Comparison of ENCODE assay signal across 28 mouse cellular contexts in the genomic region with DNA sequence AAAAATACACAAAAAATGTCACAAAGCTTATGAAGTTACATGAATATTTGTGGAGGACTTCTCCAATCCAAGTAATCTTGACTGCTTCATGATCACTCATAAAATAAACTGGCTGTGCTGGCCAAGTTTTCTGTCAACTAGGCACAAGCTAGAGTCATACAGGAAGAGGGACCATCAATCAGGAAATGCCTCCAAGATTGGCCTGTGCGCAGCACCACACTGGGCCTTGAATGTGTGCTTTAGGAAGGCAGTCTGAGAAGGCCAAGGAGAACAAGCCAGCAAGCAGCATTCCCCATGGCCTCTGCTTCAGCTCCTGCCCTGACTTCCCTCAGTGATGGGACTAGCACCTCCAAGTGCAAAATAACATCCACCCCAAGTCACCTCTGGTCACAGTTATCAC. TPM values are rescaled to one million over a fixed set of nuclear protein-coding genes. Genes with fewer than 3 reads are reported as not detected.
DNase-seq lines count a peak whose midpoint lies in the region; ATAC-seq and TF ChIP-seq lines count a peak whose summit lies in the region.
"Had no signal": no experiment of that assay in that cellular context is flagged by ENCODE, and none has a peak within 500 bp of the region (broad histone marks: within the 10 kb centered on the region; RNA-seq: fewer than 3 reads in every experiment).

No protein-coding gene starts in this region.

- H3K9me3 ChIP-seq in kidney, embryonic 15.5 days (replicated peaks): no peaks in the 10 kb centered on the region
- H3K9me3 ChIP-seq: embryonic facial prominence, embryonic 10.5 days; heart, embryonic 12.5 days; limb, embryonic 10.5 days; megakaryocyte, embryonic 14.5 days; midbrain, embryonic 13.5 days; neural tube, embryonic 12.5 days had no signal

- H3K79me2 ChIP-seq in myocyte (ENCODE audit: control insufficient read depth, insufficient read depth): peaks cover 25% of the 10 kb centered on the region

- H3K27ac ChIP-seq in kidney, embryonic 15.5 days: no peak overlapping the region
- H3K27ac ChIP-seq: embryonic facial prominence, embryonic 10.5 days; hindbrain, postnatal 0 days; layer of hippocampus, adult 2 months; limb, embryonic 10.5 days; midbrain, embryonic 13.5 days; neural tube, embryonic 12.5 days; stomach, postnatal 0 days had no signal

- 0 out of 2 replicates have a peak overlapping the region, but pooled peaks have one; percentile 3 for H3K9ac ChIP-seq in kidney, embryonic 15.5 days
- H3K9ac ChIP-seq: liver, postnatal 0 days; neural tube, embryonic 12.5 days had no signal

- H3ac ChIP-seq in myocyte (ENCODE audit: control insufficient read depth, insufficient read length): no peak overlapping the region

- DNase-seq in kidney, adult 11 months: no peak
- peak; percentile 12 for DNase-seq in lung, postnatal 36 days
- no peak for DNase-seq in lung, adult 18-20 months
- DNase-seq in ZHBTc4 (ENCODE audit: low read depth, low spot score): peak; percentile 39
- DNase-seq in cerebellum, postnatal 4 days (ENCODE audit: low spot score in 2 of 2): no peak
- DNase-seq: cerebellum, adult 11 months; cerebellum, adult 9-11 months; gastrocnemius, postnatal 14 days; heart, adult 11 months; heart, postnatal 14 days; liver; liver, postnatal 0 days; right cerebral cortex, postnatal 14 days; thymus, adult 2 months had no signal

- WGBS in kidney, embryonic 15.5 days: 50% methylated on average over 1 of the region's 1 CpGs

- no peak overlapping the region for H3K4me2 ChIP-seq in kidney, embryonic 15.5 days
- H3K4me2 ChIP-seq in myocyte (ENCODE audit: low read depth): no peak overlapping the region
- H3K4me2 ChIP-seq: heart, embryonic 12.5 days; midbrain, embryonic 13.5 days; neural tube, embryonic 12.5 days had no signal

- H3K36me3 ChIP-seq in kidney, embryonic 15.5 days: peaks cover 47% of the 10 kb centered on the region
- H3K36me3 ChIP-seq in myocyte (ENCODE audit: control insufficient read depth, insufficient read depth): peaks cover 30% of the 10 kb centered on the region

- peaks cover 29% of the 10 kb centered on the region for H3K4me1 ChIP-seq in kidney, embryonic 15.5 days

- no peak overlapping the region for H3K4me3 ChIP-seq in kidney, embryonic 15.5 days (replicated peaks)
- no peak overlapping the region for H3K4me3 ChIP-seq in myocyte
- H3K4me3 ChIP-seq: heart, embryonic 12.5 days; layer of hippocampus, adult 2 months; limb, embryonic 10.5 days; megakaryocyte, embryonic 14.5 days; midbrain, embryonic 13.5 days; neural tube, embryonic 12.5 days had no signal

- no peaks in the 10 kb centered on the region for H3K27me3 ChIP-seq in kidney, embryonic 15.5 days
- no peaks in the 10 kb centered on the region for H3K27me3 ChIP-seq in myocyte (ENCODE audit: control insufficient read depth, insufficient read depth, insufficient read length)
- H3K27me3 ChIP-seq: heart, embryonic 12.5 days; megakaryocyte, embryonic 14.5 days; midbrain, embryonic 13.5 days; neural tube, embryonic 12.5 days had no signal

- ATAC-seq in kidney, embryonic 15.5 days (replicated peaks; ENCODE audit: low FRiP score): no peak
- ATAC-seq in inflammation-experienced regulatory T-cells, adult 6 months: no peak
- ATAC-seq: forebrain, embryonic 16.5 days; hindbrain, postnatal 0 days; intestine, postnatal 0 days; liver, postnatal 0 days; midbrain, embryonic 13.5 days had no signal

- no peak for TF ChIP-seq POLR2A in myocyte (IDR thresholded peaks at IDR 0.05; ENCODE audit: insufficient read length, low read depth)

TF ChIP-seq in myocyte, 11 proteins besides CTCF, POLR2A, EP300 and RAD21:
- no peak for TF ChIP-seq MYOG (IDR thresholded peaks at IDR 0.05; ENCODE audit: control insufficient read depth in 1 of 3, insufficient read depth in 1 of 3, insufficient read length in 2 of 3, low read depth in 2 of 3)
- TF ChIP-seq TCF3 (IDR thresholded peaks at IDR 0.05; ENCODE audit: insufficient read length, low read depth): no peak
- peak; percentile 20 for TF ChIP-seq POLR2AphosphoS2 (IDR thresholded peaks at IDR 0.05; ENCODE audit: insufficient read length, low read depth)

RNA-seq across cellular contexts. Expression of gene Rpl34, which starts 3.2 kb away (rescaled TPM):
- polyA plus RNA-seq in kidney, embryonic 15.5 days (2015; fragmentation: Nextera tagmentation; extraction: Ambion mirVana): 899 and 957 TPM in 2 replicates
- 1,847 TPM for polyA plus RNA-seq in myocyte (2012; fragmentation: generic; extraction: Trizol)
- 1,000 to 10,000 TPM; 1,409 to 2,029 (median 2,022) TPM for polyA plus RNA-seq in inflammation-experienced regulatory T-cells, adult 6 months (2017; shearing (Covaris generic))

RNA-seq across cellular contexts. Expression of gene Ostc, which starts 17.8 kb away (rescaled TPM):
- polyA plus RNA-seq in kidney, embryonic 15.5 days (2015; fragmentation: Nextera tagmentation; extraction: Ambion mirVana): 354 and 393 TPM in 2 replicates
- polyA plus RNA-seq in myocyte (2012; fragmentation: generic; extraction: Trizol): 150 TPM
- 100 to 1,000 TPM; 188 to 262 (median 188) TPM for polyA plus RNA-seq in inflammation-experienced regulatory T-cells, adult 6 months (2017; shearing (Covaris generic))

Comparison
In these comparisons a context has a peak if more than half of its experiments do, and no peak if none do; other contexts are left out.
1. DNase-seq: peak in lung, postnatal 36 days (single experiment) and ZHBTc4 (single experiment); none in kidney, adult 11 months (single experiment), lung, adult 18-20 months (0 of 2) and cerebellum, postnatal 4 days (0 of 2).